Mouse (Mus musculus) liver, embryonic 16.5 days (tissue): ENCODE results near the gene Zfp383. TPM values are rescaled to one million over a fixed set of nuclear protein-coding genes. Genes with fewer than 3 reads are reported as not detected.
A peak's percentile ranks its signal among the peaks of the same experiment; 100 is the strongest.
"Not testable (repeated sequence)": the region's sequence is repeated elsewhere in the genome, so short reads cannot be mapped to it uniquely, and the experiment has no call there.

Source experiments
- ATAC-seq: fragments of 200-750 bp; cut with Nextera tagmentation; 2 replicates; pipeline ENCODE4 v1.8.0; 2017; ENCODE audit warnings: low read depth, mild to moderate bottlenecking, moderate number of reproducible peaks, moderate library complexity
- H3K27ac ChIP-seq: fragments of 300-500 bp; sonication (generic); 2 replicates; pipeline ENCODE4 v1.5.1; 2014; ENCODE audit warnings: mild to moderate bottlenecking, low read length
- H3K27me3 ChIP-seq: fragments of 300-500 bp; sonication (generic); 2 replicates; pipeline ENCODE4 v1.6.1; 2014; ENCODE audit warnings: low read depth, low read length, mixed read lengths; ENCODE audit not compliant: control insufficient read depth, insufficient read depth
- H3K36me3 ChIP-seq: fragments of 300-500 bp; sonication (generic); 2 replicates; pipeline ENCODE4 v1.6.1; 2014; ENCODE audit warnings: mild to moderate bottlenecking; ENCODE audit not compliant: control insufficient read depth, insufficient read depth
- H3K4me1 ChIP-seq: fragments of 300-500 bp; sonication (generic); 2 replicates; pipeline ENCODE4 v1.6.1; 2014; ENCODE audit warnings: low read depth, low read length, mixed read lengths; ENCODE audit not compliant: control insufficient read depth
- H3K4me2 ChIP-seq: fragments of 300-500 bp; sonication (generic); 2 replicates; pipeline ENCODE4 v1.6.1; 2014; ENCODE audit warnings: low read depth, low read length, mixed read lengths
- H3K4me3 ChIP-seq: fragments of 300-500 bp; sonication (generic); 2 replicates; pipeline ENCODE4 v1.5.1; 2014; ENCODE audit warnings: low read depth, mild to moderate bottlenecking, low read length
- H3K9ac ChIP-seq: fragments of 300-500 bp; sonication (generic); 2 replicates; pipeline ENCODE4 v1.6.1; 2014; ENCODE audit warnings: low read depth, low read length
- H3K9me3 ChIP-seq: fragments of 300-500 bp; sonication (generic); replicated peaks from 2 replicates; pipeline ENCODE4 v1.6.1; 2016; ENCODE audit warnings: low read length; ENCODE audit not compliant: control insufficient read depth
- WGBS: fragments of 180-500 bp; shearing (Covaris S2); extraction: QIAGEN DNeasy Blood & Tissue Kit; methylation state at CpG from one replicate; pipeline ENCODE4 v1.1.7; 2014; ENCODE audit not compliant: insufficient replicate concordance; 5-methylcytosine and 5-hydroxymethylcytosine counted together
- microRNA-seq: library from miRNA; unstranded; fragments of <30 nt; microRNA quantifications from one replicate; pipeline ENCODE4, GENCODE M21; 2016
- polyA plus RNA-seq: library from polyadenylated mRNA; unstranded; fragments of >200 nt; fragmentation: Nextera tagmentation; extraction: Ambion mirVana; gene quantifications from 2 replicates; pipeline ENCODE4 v1.2.1, GENCODE M21; 2015

Zfp383 gene
- polyA plus RNA-seq, 1 experiment from 2014 or later, result 0.50 TPM

DNA sequence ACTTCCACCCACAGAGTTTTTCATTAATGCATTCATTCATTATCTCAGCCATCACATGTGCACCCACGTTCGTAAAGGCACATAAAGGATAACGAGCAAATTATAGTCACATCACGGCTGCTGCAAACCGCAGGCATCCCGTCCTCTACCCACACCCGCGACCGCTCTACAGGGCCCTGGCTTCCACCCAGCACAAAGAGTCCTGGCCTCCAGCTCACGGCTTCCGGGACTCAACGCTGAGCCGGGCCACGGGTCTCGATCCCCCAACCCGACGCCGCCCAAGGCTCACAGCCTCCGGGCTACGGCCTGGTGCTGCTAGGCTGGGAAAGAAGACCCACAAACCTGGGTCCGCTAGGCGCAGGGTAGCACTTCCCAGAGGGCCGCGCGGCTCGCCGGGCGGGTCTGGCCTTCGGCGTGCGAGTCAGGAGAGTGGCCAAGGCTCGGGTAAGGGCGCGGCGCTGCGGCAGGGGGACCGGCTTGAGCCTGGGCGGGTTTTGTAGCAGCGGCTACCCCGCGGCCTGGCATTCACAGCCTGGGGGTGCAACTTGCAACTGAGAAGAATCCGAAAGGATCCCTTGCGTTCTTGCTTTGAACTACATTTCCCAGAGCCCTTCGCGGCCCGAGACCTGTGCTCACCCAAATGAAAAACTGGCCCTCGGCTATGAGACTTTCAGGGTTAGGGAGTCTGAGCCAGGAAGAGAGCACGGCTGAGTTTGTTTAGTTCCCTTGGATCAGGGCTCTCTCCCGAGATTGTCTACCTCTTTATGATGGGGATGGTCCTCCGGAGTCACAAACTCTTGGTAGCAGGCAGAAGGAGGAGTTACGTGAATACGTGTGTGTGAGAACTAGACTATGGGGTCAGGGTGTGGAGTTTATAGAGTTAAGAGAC, 45.7 kb downstream of the Zfp383 start, which contains the start of gene Zfp74:
Zfp74 (minus strand) TSS at position 577 of the 889 bp plus-strand sequence.
- peak within 1 kb of the TSS; percentile 78 for H3K4me3 ChIP-seq
- WGBS, result under 1% methylated on average over 51 of the region's 52 CpGs
- peaks cover 3% of the 10 kb centered on the region; the same call in 1 of the 2 replicates for H3K9me3 ChIP-seq
- no peaks in the 10 kb centered on the region for H3K27me3 ChIP-seq
- H3K27ac ChIP-seq, result peak within 1 kb of the TSS; percentile 87
- H3K36me3 ChIP-seq, result no peaks in the 10 kb centered on the region
- ATAC-seq, result peak; percentile 92
- H3K9ac ChIP-seq, result peak within 1 kb of the TSS; percentile 85
- peak within 1 kb of the TSS; percentile 83 for H3K4me2 ChIP-seq
- H3K4me1 ChIP-seq, result peaks cover 3% of the 10 kb centered on the region

DNA sequence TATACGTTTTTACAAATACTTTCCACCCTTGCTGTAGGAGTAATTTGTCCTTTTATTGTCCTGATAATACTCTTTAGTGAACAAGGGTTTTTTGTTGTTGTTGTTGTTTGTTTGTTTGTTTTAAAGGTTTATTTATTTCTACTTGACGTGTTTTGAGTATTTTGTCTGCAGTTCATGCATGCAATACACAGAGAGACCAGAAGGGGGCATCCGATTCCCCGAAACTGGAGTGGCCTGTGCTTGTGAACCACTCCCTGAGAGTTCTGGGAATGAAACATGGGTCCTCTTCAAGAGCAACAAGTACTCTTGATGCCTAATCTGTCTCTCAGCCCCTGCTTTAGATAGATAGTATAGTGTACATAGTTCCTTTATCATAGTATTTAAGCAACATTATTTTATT, 46.7 kb downstream of the Zfp383 start:
- ATAC-seq, result no peak

DNA sequence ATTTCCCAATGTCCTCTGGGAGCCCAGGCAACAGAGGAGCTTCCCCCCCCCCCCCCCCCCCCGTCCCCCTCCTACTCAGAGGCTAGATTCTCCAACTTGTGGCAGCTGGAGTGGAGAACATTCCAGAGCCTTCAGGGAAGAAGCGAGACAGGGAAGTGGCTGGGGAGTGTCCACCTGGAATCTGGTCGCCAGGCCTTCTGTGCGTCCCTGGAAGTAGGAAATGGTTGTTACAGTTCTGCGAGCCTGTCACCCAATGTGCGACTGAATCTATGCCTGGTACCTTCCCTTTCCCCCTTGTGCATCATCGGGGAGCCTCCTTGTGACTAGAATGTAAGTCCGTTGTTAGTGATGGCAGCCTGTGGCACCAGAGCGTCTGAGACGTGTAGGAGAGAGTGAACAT, 48.2 kb downstream of the Zfp383 start:
- 63% methylated on average over 10 of the region's 10 CpGs for WGBS
- no peak overlapping the region for H3K9ac ChIP-seq

More for the DNA sequence above, 46.7 kb downstream of the Zfp383 start:
- Histone ChIP-seq H3K4me3 (peak overlapping the region; percentile 78), H3K27ac (no peak overlapping the region; the same call in 1 of the 2 replicates), H3K36me3 (no peaks in the 10 kb centered on the region), H3K9me3 (peaks cover 3% of the 10 kb centered on the region; the same call in 1 of the 2 replicates), H3K4me2 (peak overlapping the region; percentile 83), H3K4me1 (peaks cover 3% of the 10 kb centered on the region), H3K27me3 (no peaks in the 10 kb centered on the region), H3K9ac (no peak overlapping the region)
- WGBS, result 20% methylated on average over 4 of the region's 4 CpGs

DNA sequence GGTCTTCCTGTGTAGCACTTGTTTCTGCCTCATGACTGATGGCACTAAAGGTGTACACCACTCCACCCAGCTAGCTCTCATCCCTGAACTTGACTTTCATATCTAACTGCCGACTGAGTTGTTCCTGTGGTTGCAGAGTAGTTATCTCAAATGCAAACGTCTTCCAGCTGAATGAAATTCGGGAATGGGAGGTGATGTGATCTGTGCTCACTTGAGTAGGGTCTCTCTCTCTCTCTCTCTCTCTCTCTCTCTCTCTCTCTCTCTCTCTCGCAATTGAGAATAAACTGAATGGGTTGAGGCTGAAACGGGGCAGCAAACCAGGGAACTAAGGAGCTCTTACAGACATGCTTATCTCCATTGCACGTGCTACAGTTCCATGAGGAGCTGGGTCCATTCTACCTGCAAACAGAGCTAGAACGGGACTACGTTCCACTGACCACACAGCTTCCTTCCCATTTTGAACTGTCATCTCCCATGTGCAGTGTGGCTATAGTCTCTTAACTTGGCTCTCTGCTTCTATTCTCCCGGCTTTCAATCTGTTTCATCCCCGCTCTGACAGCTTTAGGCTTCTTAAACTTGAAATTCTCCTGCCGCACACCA, 50.2 kb downstream of the Zfp383 start:
- H3K36me3 ChIP-seq, result no peaks in the 10 kb centered on the region
- ATAC-seq, result no peak

More for the DNA sequence above, 48.2 kb downstream of the Zfp383 start:
- H3K9me3 ChIP-seq, result peaks cover 3% of the 10 kb centered on the region; the same call in 1 of the 2 replicates
- no peak for ATAC-seq
- no peaks in the 10 kb centered on the region for H3K36me3 ChIP-seq
- no peak overlapping the region for H3K4me3 ChIP-seq
- H3K27me3 ChIP-seq, result no peaks in the 10 kb centered on the region
- peaks cover 3% of the 10 kb centered on the region for H3K4me1 ChIP-seq
- no peak overlapping the region for H3K27ac ChIP-seq
- H3K4me2 ChIP-seq, result no peak overlapping the region

DNA sequence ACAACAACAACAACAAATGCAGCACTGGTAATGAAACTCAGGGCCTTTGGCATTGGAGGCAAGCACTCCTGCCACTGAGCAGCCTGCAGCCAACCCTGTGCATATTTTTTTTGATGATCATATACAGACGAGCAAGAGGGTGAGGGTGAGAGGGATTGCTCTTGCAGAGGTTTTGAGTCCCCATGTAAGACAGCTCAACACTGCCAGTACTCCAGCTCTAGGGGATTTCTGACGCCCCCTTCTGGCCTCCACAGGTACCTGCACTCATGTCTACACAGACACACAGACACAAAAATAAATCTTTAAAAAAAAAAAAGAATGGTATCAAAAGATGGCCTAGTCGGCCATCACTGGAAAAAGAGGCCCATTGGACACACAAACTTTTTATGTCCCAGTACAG, 51.0 kb downstream of the Zfp383 start:
- Histone ChIP-seq H3K4me2 (no peak overlapping the region), H3K27me3 (no peaks in the 10 kb centered on the region), H3K9me3 (peaks cover 3% of the 10 kb centered on the region; the same call in 1 of the 2 replicates), H3K27ac (no peak overlapping the region), H3K36me3 (no peaks in the 10 kb centered on the region), H3K9ac (no peak overlapping the region), H3K4me3 (no peak overlapping the region), H3K4me1 (peaks cover 3% of the 10 kb centered on the region; the same call in 1 of the 2 replicates)
- no peak for ATAC-seq
- WGBS, result 35% methylated on average over 3 of the region's 3 CpGs

More for the DNA sequence above, 50.2 kb downstream of the Zfp383 start:
- H3K9ac ChIP-seq, result no peak overlapping the region
- no peak overlapping the region for H3K4me3 ChIP-seq
- peaks cover 3% of the 10 kb centered on the region; the same call in 1 of the 2 replicates for H3K9me3 ChIP-seq
- H3K27me3 ChIP-seq, result no peaks in the 10 kb centered on the region
- no peak overlapping the region for H3K27ac ChIP-seq
- H3K4me1 ChIP-seq, result peaks cover 3% of the 10 kb centered on the region
- no peak overlapping the region for H3K4me2 ChIP-seq
- 47% methylated on average over 11 of the region's 11 CpGs for WGBS

DNA sequence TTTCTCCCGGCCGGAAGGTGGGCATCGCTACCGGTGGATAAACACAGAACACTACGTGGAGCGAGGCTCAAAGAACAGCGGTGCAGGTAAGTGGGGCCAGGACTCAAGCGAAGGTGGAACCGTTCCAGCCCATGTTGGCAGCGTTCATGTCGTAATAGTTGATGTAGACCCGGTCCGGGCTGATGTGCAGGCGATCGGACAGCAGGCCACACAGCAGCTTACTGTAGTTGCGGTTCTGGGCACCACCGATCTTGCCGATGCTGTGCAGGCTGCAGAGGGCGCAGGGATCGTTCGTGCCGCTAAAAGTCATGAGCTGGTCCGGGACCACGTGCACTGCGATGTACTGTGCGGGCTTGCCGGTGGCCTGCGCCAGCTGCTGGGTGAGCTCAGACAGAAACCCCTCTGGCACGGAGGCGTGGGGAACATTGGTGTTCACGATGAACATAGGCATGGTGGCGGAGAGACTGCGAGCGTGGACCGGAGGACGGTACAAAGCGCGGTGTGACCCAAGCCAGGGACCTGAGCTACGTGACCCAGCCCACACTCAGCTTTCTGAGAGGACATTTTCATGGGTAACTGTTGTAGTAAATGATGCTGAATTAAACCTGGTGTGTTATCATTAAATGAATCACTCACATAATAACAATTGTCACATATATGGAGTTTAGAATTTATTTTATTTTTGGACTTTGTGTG, 57.2 kb downstream of the Zfp383 start:
- H3K9ac ChIP-seq, H3K4me3 ChIP-seq, H3K4me2 ChIP-seq, ATAC-seq, H3K36me3 ChIP-seq, H3K4me1 ChIP-seq, H3K27me3 ChIP-seq, H3K27ac ChIP-seq, H3K9me3 ChIP-seq: not testable (repeated sequence)
- 55% methylated on average over 35 of the region's 39 CpGs for WGBS

Small RNAs within 50 kb of the gene (microRNA-seq; reads per million reads assigned to microRNA genes)
- gene Mir7668, result 1.2 reads per million

Other genes starting within 250 kb of the Zfp383 start
- gene Catsperg2, start 181.2 kb upstream of the Zfp383 start, polyA plus RNA-seq, result not detected in 2 replicates
- gene Zfp84, start 139.7 kb upstream of the Zfp383 start, polyA plus RNA-seq, result 3.4 and 3.8 TPM in 2 replicates
- gene Zfp30, start 124.2 kb upstream of the Zfp383 start, polyA plus RNA-seq, result 0.72 and 0.86 TPM in 2 replicates
- gene Zfp790, start 92.1 kb upstream of the Zfp383 start, polyA plus RNA-seq, result 3.4 and 4.1 TPM in 2 replicates
- 0.68 and 0.77 TPM in 2 replicates for gene Zfp940, start 54.6 kb upstream of the Zfp383 start, polyA plus RNA-seq
- gene Zfp420, start 48.2 kb upstream of the Zfp383 start, polyA plus RNA-seq, result 1.0 and 1.1 TPM in 2 replicates
- gene Zfp27, start 1.7 kb upstream of the Zfp383 start, polyA plus RNA-seq, result 1.7 TPM in 2 replicates
- 1.3 and 1.5 TPM in 2 replicates for gene Zfp74, start 45.9 kb downstream of the Zfp383 start, polyA plus RNA-seq
- 8.1 and 8.2 TPM in 2 replicates for gene Zfp568, start 75.7 kb downstream of the Zfp383 start, polyA plus RNA-seq
- gene Zfp14, start 143.2 kb downstream of the Zfp383 start, polyA plus RNA-seq, result 0.28 and 0.34 TPM in 2 replicates
- 1.2 TPM in 2 replicates for gene Zfp82, start 164.7 kb downstream of the Zfp383 start, polyA plus RNA-seq
- not detected in 2 replicates for gene Gm26920, start 182.2 kb downstream of the Zfp383 start, polyA plus RNA-seq
- 1.0 and 1.4 TPM in 2 replicates for gene Zfp566, start 182.3 kb downstream of the Zfp383 start, polyA plus RNA-seq
- gene Zfp260, start 186.6 kb downstream of the Zfp383 start, polyA plus RNA-seq, result 14.4 and 14.7 TPM in 2 replicates
- 1.0 and 1.4 TPM in 2 replicates for gene Zfp382, start 213.7 kb downstream of the Zfp383 start, polyA plus RNA-seq